Mouse (Mus musculus) liver, postnatal 0 days (tissue): ENCODE results near the gene Acad11. TPM values are rescaled to one million over a fixed set of nuclear protein-coding genes. Genes with fewer than 3 reads are reported as not detected.

Experiments used
- ATAC-seq: fragments of 200-750 bp; cut with Nextera tagmentation; 2 replicates; pipeline ENCODE4 v1.8.0; 2017; ENCODE audit warnings: mild to moderate bottlenecking, moderate library complexity
- DNase-seq: peaks from one replicate; pipeline ENCODE4 v3.0.0-alpha.2; 2016
- H3K27ac ChIP-seq: fragments of 300-500 bp; sonication (generic); 2 replicates; pipeline ENCODE4 v1.5.1; 2014; ENCODE audit warnings: antibody characterized with exemption, moderate library complexity, mild to moderate bottlenecking, low read depth
- H3K27me3 ChIP-seq: fragments of 300-500 bp; sonication (generic); 2 replicates; pipeline ENCODE4 v1.6.1; 2014; ENCODE audit warnings: low read length, control low read depth, mixed read lengths; ENCODE audit not compliant: insufficient read depth
- H3K36me3 ChIP-seq: fragments of 300-500 bp; sonication (generic); replicated peaks from 2 replicates; pipeline ENCODE4 v1.6.1; 2014; ENCODE audit warnings: mild to moderate bottlenecking, control low read depth, low read length, moderate library complexity, mixed read lengths; ENCODE audit not compliant: insufficient read depth
- H3K4me1 ChIP-seq: fragments of 300-500 bp; sonication (generic); 2 replicates; pipeline ENCODE4 v1.6.1; 2014; ENCODE audit warnings: antibody characterized with exemption, mild to moderate bottlenecking, control low read depth; ENCODE audit not compliant: insufficient read depth
- H3K4me2 ChIP-seq: fragments of 300-500 bp; sonication (generic); 2 replicates; pipeline ENCODE4 v1.6.1; 2014; ENCODE audit warnings: low read depth, mild to moderate bottlenecking, low read length, moderate library complexity, mixed read lengths
- H3K4me3 ChIP-seq: fragments of 300-500 bp; sonication (generic); 2 replicates; pipeline ENCODE4 v1.5.1; 2014; ENCODE audit warnings: low read depth, low read length
- H3K9ac ChIP-seq: fragments of 300-500 bp; sonication (generic); replicated peaks from 2 replicates; pipeline ENCODE4 v1.6.1; 2014; ENCODE audit warnings: mild to moderate bottlenecking, moderate library complexity
- H3K9me3 ChIP-seq: fragments of 300-500 bp; sonication (generic); 2 replicates; pipeline ENCODE4 v1.6.1; 2016; ENCODE audit warnings: mild to moderate bottlenecking, control low read depth, low read length, mixed read lengths
- CTCF ChIP-seq: sonication (generic); IDR thresholded peaks from 2 replicates; pipeline ENCODE4 v1.5.1; 2016; ENCODE audit warnings: antibody characterized with exemption, low read depth
- EP300 ChIP-seq: IDR thresholded peaks from 2 replicates; pipeline ENCODE4 v1.6.1; 2016; ENCODE audit warnings: antibody characterized with exemption, low read depth, mild to moderate bottlenecking
- WGBS: fragments of 180-500 bp; shearing (Covaris S2); extraction: QIAGEN DNeasy Blood & Tissue Kit; methylation state at CpG from one replicate; pipeline ENCODE4 v1.1.7; 2014; ENCODE audit not compliant: insufficient replicate concordance; 5-methylcytosine and 5-hydroxymethylcytosine counted together
- polyA plus RNA-seq: library from polyadenylated mRNA; unstranded; fragments of >200 nt; fragmentation: Nextera tagmentation; extraction: Ambion mirVana; gene quantifications from 2 replicates; pipeline ENCODE4 v1.2.1, GENCODE M21; 2015

Acad11 gene
- 103 and 105 TPM in 2 replicates for polyA plus RNA-seq

DNA sequence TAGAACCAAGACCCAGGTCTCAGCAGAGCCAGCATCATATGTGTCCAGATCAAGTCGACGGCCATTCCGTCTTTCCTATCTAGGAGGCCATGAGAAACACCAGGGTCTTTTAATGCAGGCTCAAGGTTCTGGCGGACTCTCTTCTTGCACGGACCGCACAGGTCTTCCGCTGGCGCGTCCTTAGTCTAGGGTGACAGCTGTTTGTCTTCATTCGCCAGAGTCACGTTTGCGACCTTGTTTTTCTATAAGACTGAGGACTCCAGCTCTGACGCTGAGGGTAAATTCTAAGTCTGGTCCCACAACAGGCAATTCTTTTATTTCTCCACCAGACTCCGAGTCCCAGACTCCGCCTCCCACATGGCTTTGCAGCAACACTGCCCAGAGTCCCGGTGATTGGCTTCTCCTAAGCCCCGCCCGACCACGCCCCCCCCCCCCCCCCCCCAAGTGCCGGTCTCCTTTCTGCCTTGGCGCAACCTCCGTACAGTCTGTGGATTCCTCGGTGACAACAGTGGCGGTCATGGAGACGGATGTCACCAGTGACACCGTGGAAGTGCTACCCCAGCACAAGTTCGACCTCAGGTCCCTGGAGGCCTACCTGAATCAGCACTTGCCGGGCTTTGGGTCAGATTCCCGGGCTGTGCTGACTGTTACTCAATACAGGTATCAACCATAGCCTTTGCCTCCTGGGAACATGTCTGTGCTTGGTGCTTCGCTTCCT lies at the start of gene Acad11:
Gene Acad11, plus strand, starts transcription at position 134 of the 718 bp plus-strand sequence.
- Histone ChIP-seq H3K4me3 (peak within 1 kb of the TSS; percentile 99), H3K4me2 (peak within 1 kb of the TSS; percentile 96), H3K9ac (peak within 1 kb of the TSS; percentile 92), H3K36me3 (peaks cover 16% of the 10 kb centered on the region), H3K9me3 (no peaks in the 10 kb centered on the region), H3K27me3 (no peaks in the 10 kb centered on the region), H3K27ac (peak within 1 kb of the TSS; percentile 80), H3K4me1 (peaks cover 11% of the 10 kb centered on the region; the same call in 1 of the 2 replicates)
- TF ChIP-seq EP300 = no peak
- TF ChIP-seq CTCF = no peak
- peak; percentile 94 for ATAC-seq
- under 1% methylated on average over 26 of the region's 30 CpGs for WGBS
- DNase-seq = peak; percentile 89

DNA sequence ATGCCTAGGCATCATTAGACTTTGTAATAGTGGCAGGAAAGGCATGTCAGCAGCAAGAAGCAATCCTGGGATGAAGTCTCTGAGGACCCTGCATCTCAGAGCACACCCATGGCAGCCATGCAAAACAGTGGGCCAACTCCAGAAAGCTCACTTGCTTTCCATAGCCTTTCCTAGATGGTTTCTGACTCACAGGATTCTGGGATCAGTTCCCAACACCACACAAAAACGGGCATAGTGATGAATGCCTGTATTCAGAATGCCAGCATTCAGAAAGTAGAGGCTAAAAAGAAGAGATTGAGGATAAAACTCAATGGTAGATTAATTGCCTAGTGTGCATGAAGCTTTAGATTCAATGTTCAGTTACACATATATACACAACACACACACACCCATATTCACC lies 48.7 kb upstream of the Acad11 start:
- H3K4me3 ChIP-seq = no peak overlapping the region
- no peak overlapping the region for H3K9ac ChIP-seq
- 52% methylated on average over 1 of the region's 1 CpGs for WGBS
- no peak overlapping the region for H3K4me2 ChIP-seq
- no peak overlapping the region for H3K27ac ChIP-seq
- ATAC-seq (no peak), DNase-seq (no peak)
- no peaks in the 10 kb centered on the region for H3K9me3 ChIP-seq
- peaks cover 11% of the 10 kb centered on the region; the same call in 1 of the 2 replicates for H3K36me3 ChIP-seq
- H3K4me1 ChIP-seq = no peaks in the 10 kb centered on the region
- TF ChIP-seq CTCF = no peak
- no peaks in the 10 kb centered on the region for H3K27me3 ChIP-seq

DNA sequence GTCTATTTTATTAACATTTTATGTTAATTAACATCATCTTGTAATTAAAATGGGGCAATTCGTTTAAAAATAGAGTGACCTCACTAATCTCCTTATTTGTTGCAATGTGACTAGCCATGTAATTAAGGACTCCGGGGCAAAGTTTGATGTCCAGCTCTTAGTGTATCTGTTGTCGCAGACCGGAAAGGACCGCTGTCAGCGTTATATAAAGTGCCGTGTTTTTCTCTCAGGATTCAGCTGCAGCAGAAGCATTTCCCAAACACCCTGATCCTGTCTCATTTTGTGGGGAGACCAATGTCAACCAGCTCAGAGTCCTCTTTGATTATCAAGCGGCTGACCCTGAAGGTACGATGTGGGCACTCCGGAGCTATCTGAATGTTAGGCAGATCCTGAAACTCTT lies 42.2 kb upstream of the Acad11 start:
- H3K9ac ChIP-seq = no peak overlapping the region
- peaks cover 12% of the 10 kb centered on the region for H3K36me3 ChIP-seq
- H3K27ac ChIP-seq = no peak overlapping the region
- H3K9me3 ChIP-seq = no peaks in the 10 kb centered on the region
- H3K4me1 ChIP-seq = no peaks in the 10 kb centered on the region
- ATAC-seq (no peak), DNase-seq (no peak)
- H3K4me2 ChIP-seq = no peak overlapping the region
- no peak for TF ChIP-seq CTCF
- TF ChIP-seq EP300 = no peak
- H3K27me3 ChIP-seq = no peaks in the 10 kb centered on the region
- H3K4me3 ChIP-seq = no peak overlapping the region
- 89% methylated on average over 10 of the region's 10 CpGs for WGBS

DNA sequence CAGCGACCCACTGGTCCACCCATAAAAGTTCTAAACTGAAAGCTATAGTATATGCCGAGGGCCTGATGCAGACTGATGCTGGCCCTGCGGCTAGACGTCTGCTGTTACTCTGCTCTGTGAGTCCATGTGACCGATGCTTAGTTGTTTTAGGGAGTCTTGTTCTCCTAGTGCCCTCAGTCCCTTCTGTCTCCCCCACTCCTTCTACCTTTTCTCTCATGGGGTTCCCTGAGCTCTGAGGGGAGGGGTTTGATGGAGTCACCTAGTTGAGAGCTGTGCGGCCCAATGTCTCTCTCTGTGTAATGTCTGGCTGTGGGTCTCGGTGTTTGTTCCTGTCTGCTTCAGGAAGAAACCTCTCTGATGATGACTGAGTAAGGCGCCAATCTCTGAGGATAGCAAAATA lies 36.0 kb upstream of the Acad11 start:
- H3K36me3 ChIP-seq = peaks cover 11% of the 10 kb centered on the region
- no peaks in the 10 kb centered on the region for H3K4me1 ChIP-seq
- H3K27ac ChIP-seq = no peak overlapping the region
- no peak overlapping the region for H3K4me3 ChIP-seq
- DNase-seq (no peak), ATAC-seq (no peak)
- H3K9me3 ChIP-seq = no peaks in the 10 kb centered on the region
- no peak for TF ChIP-seq CTCF
- no peak for TF ChIP-seq EP300
- no peak overlapping the region for H3K9ac ChIP-seq
- H3K4me2 ChIP-seq = no peak overlapping the region
- WGBS = 89% methylated on average over 8 of the region's 8 CpGs
- no peaks in the 10 kb centered on the region for H3K27me3 ChIP-seq

DNA sequence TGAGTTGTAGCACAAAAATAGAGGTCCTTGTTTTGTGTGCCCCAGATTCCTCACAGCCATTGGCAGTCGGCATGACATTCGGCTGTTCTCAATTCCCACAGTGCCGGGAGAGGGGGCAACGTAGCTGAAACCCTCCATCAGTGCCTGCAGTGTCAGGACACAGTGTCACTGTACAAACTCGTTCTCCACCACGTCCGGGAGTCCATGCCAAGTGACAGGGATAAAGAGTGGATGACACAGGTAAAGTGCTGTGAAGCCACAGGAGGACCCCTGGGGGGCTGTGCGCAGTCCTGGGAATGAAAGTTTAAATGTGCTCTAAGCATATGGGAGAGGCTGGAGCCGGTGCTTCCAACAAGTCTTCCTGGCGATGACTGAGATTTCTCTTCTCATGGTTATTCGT lies 33.3 kb upstream of the Acad11 start:
- Histone ChIP-seq H3K27ac (no peak overlapping the region), H3K36me3 (peaks cover 7% of the 10 kb centered on the region; the same call in 1 of the 2 replicates), H3K27me3 (no peaks in the 10 kb centered on the region), H3K9ac (no peak overlapping the region), H3K4me1 (peaks cover 3% of the 10 kb centered on the region; the same call in 1 of the 2 replicates), H3K4me3 (no peak overlapping the region), H3K4me2 (no peak overlapping the region), H3K9me3 (no peaks in the 10 kb centered on the region)
- TF ChIP-seq EP300 (no peak), CTCF (no peak)
- no peak for ATAC-seq
- no peak for DNase-seq
- WGBS = 84% methylated on average over 11 of the region's 11 CpGs

DNA sequence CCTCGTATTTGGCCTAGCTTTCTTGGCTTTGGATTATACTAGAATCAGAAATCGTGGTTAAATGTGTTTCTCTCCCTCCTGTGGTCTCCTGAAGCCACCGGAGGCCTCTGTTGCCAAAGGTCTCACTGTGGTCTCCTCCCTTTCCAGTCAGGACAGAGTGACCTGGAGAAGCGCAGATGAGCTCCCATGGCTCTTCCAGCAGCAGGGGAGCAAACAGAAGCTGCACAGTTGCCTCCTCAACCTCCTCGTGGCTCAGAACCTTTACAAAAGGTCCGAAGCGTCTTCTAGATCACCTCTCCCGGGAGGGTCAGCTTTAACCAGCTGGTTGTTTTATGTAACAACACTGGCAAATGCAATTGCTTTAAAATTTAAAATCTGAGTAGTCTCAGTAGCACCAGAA lies 28.9 kb upstream of the Acad11 start:
- H3K36me3 ChIP-seq = peaks cover 12% of the 10 kb centered on the region; the same call in 1 of the 2 replicates
- 0 out of 2 replicates have a peak overlapping the region, but pooled peaks have one; percentile 16 for H3K9ac ChIP-seq
- no peak for TF ChIP-seq CTCF
- TF ChIP-seq EP300 = no peak
- no peak overlapping the region for H3K4me3 ChIP-seq
- DNase-seq = no peak
- ATAC-seq = no peak
- peak overlapping the region; percentile 85 for H3K27ac ChIP-seq
- H3K27me3 ChIP-seq = no peaks in the 10 kb centered on the region
- H3K9me3 ChIP-seq = no peaks in the 10 kb centered on the region
- no peak overlapping the region for H3K4me2 ChIP-seq
- 65% methylated on average over 8 of the region's 8 CpGs for WGBS
- H3K4me1 ChIP-seq = peaks cover 3% of the 10 kb centered on the region; the same call in 1 of the 2 replicates
